In the genomic region with DNA sequence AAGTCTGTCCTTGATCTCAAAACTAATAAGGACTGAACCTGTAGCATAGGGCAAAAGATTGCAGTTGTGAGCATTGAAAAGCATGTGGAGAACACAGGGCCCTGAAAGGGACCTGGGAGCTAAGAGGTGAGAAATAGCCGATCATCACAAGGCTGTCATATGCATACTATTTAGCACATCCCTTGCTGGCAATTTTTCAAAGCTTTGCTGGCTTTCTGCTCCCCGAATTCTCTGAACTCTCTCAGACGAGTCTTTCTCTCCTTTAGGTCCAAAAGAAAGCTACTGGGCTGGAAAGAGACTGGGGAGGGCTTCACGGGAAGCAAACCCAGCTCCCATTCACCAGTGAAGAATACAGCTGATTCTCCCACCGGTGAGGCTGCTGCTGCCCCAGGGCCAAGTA, we compare ENCODE assay signal across 10 mouse cellular contexts. TPM values are rescaled to one million over a fixed set of nuclear protein-coding genes. Genes with fewer than 3 reads are reported as not detected.
DNase-seq lines count a peak whose midpoint lies in the region; ATAC-seq and TF ChIP-seq lines count a peak whose summit lies in the region.
"Had no signal": no experiment of that assay in that cellular context is flagged by ENCODE, and none has a peak within 500 bp of the region (broad histone marks: within the 10 kb centered on the region; RNA-seq: fewer than 3 reads in every experiment).

No protein-coding gene starts in this region.

- peak overlapping the region; percentile 44; the same call in 1 of the 2 replicates for H3K27ac ChIP-seq in stomach, embryonic 14.5 days (ENCODE audit: low read length)
- H3K27ac ChIP-seq in stomach, postnatal 0 days (replicated peaks): no peak overlapping the region
- peak overlapping the region; percentile 86 for H3K27ac ChIP-seq in hindbrain, embryonic 11.5 days (ENCODE audit: low read depth, low read length)
- H3K27ac ChIP-seq in midbrain, embryonic 11.5 days (ENCODE audit: low read depth, low read length): peak overlapping the region; percentile 90
- H3K27ac ChIP-seq: kidney, postnatal 0 days had no signal

- H3K9ac ChIP-seq in stomach, embryonic 14.5 days (replicated peaks; ENCODE audit: low read depth, low read length): no peak overlapping the region
- H3K9ac ChIP-seq in stomach, postnatal 0 days (ENCODE audit: low read length): no peak overlapping the region
- no peak overlapping the region for H3K9ac ChIP-seq in hindbrain, embryonic 11.5 days (ENCODE audit: low read depth, low read length)
- H3K9ac ChIP-seq in midbrain, embryonic 11.5 days (ENCODE audit: low read length): peak overlapping the region; percentile 30

- intact Hi-C loops in heart, postnatal 10 days (cut with DNase I): no loop called here

- 50% methylated on average over 5 of the region's 5 CpGs for WGBS in stomach, embryonic 14.5 days
- 41% methylated on average over 5 of the region's 5 CpGs for WGBS in stomach, postnatal 0 days
- WGBS in hindbrain, embryonic 11.5 days: 29% methylated on average over 5 of the region's 5 CpGs
- WGBS in midbrain, embryonic 11.5 days: 31% methylated on average over 5 of the region's 5 CpGs

- no peak for ATAC-seq in stomach, embryonic 14.5 days (ENCODE audit: insufficient number of reproducible peaks, insufficient read depth, low FRiP score, low read depth)
- no peak for ATAC-seq in stomach, postnatal 0 days (ENCODE audit: low FRiP score, low TSS enrichment)
- no peak for ATAC-seq in hindbrain, embryonic 11.5 days (ENCODE audit: low FRiP score)
- no peak for ATAC-seq in midbrain, embryonic 11.5 days (ENCODE audit: low FRiP score)
- ATAC-seq in monocyte, adult 5-6 weeks (replicated peaks; ENCODE audit: insufficient number of reproducible peaks, low FRiP score, low TSS enrichment, poor library complexity, severe bottlenecking): no peak

- H3K27me3 ChIP-seq in stomach, embryonic 14.5 days (ENCODE audit: control insufficient read depth, insufficient read depth, low read length): no peaks in the 10 kb centered on the region
- H3K27me3 ChIP-seq in stomach, postnatal 0 days (ENCODE audit: control insufficient read depth, insufficient read depth, low read length): no peaks in the 10 kb centered on the region
- H3K27me3 ChIP-seq in hindbrain, embryonic 11.5 days (ENCODE audit: control insufficient read depth, insufficient read depth, low read length): no peaks in the 10 kb centered on the region
- peaks cover 6% of the 10 kb centered on the region for H3K27me3 ChIP-seq in midbrain, embryonic 11.5 days (ENCODE audit: control insufficient read depth, insufficient read depth, low read length)

- DNase-seq in stomach, postnatal 0 days (ENCODE audit: low spot score): no peak
- no peak for DNase-seq in hindbrain, embryonic 11.5 days (ENCODE audit: low spot score)
- DNase-seq in midbrain, embryonic 11.5 days (ENCODE audit: low spot score, missing footprints): no peak
- DNase-seq in heart, postnatal 10 days: no peak
- DNase-seq in frontal cortex, postnatal 25 days (ENCODE audit: low spot score in 2 of 2): no peak
- DNase-seq: gastrocnemius, postnatal 25 days; right cerebral cortex, postnatal 25 days had no signal

- TF ChIP-seq EP300 in stomach, postnatal 0 days (optimal IDR thresholded peaks at IDR 0.05): no peak

- H3K4me2 ChIP-seq in stomach, embryonic 14.5 days (replicated peaks; ENCODE audit: low read depth, low read length): no peak overlapping the region
- H3K4me2 ChIP-seq in stomach, postnatal 0 days (replicated peaks; ENCODE audit: low read depth): no peak overlapping the region
- H3K4me2 ChIP-seq in hindbrain, embryonic 11.5 days (replicated peaks; ENCODE audit: low read depth, low read length): no peak overlapping the region
- H3K4me2 ChIP-seq in midbrain, embryonic 11.5 days: peak overlapping the region; percentile 9; the same call in 1 of the 2 replicates

- no peaks in the 10 kb centered on the region for H3K4me1 ChIP-seq in stomach, embryonic 14.5 days (ENCODE audit: control insufficient read depth, insufficient read depth, low read length)
- H3K4me1 ChIP-seq in stomach, postnatal 0 days (replicated peaks; ENCODE audit: control insufficient read depth, insufficient read depth): no peaks in the 10 kb centered on the region
- H3K4me1 ChIP-seq in hindbrain, embryonic 11.5 days (replicated peaks; ENCODE audit: control insufficient read depth, insufficient read depth, low read length): no peaks in the 10 kb centered on the region
- peaks cover 15% of the 10 kb centered on the region for H3K4me1 ChIP-seq in midbrain, embryonic 11.5 days (ENCODE audit: control insufficient read depth, insufficient read depth, low read length)

- no peaks in the 10 kb centered on the region; the same call in 1 of the 2 replicates for H3K36me3 ChIP-seq in stomach, embryonic 14.5 days (ENCODE audit: control insufficient read depth, insufficient read depth, low read length)
- H3K36me3 ChIP-seq in stomach, postnatal 0 days (ENCODE audit: control insufficient read depth, insufficient read depth, low read length): no peaks in the 10 kb centered on the region
- H3K36me3 ChIP-seq in hindbrain, embryonic 11.5 days (ENCODE audit: control insufficient read depth, insufficient read depth, low read length): no peaks in the 10 kb centered on the region
- no peaks in the 10 kb centered on the region for H3K36me3 ChIP-seq in midbrain, embryonic 11.5 days (ENCODE audit: control insufficient read depth, insufficient read depth, low read length)

- no peak overlapping the region for H3K4me3 ChIP-seq in stomach, embryonic 14.5 days (ENCODE audit: low read depth, low read length)
- no peak overlapping the region for H3K4me3 ChIP-seq in stomach, postnatal 0 days (ENCODE audit: low read depth, low read length)
- no peak overlapping the region for H3K4me3 ChIP-seq in hindbrain, embryonic 11.5 days (ENCODE audit: low read depth, low read length)
- no peak overlapping the region for H3K4me3 ChIP-seq in midbrain, embryonic 11.5 days (ENCODE audit: low read depth, low read length)

- TF ChIP-seq CTCF in stomach, postnatal 0 days (IDR thresholded peaks at IDR 0.05; ENCODE audit: low read depth): no peak

- H3K9me3 ChIP-seq in stomach, embryonic 14.5 days (ENCODE audit: control insufficient read depth, low read depth, low read length): no peaks in the 10 kb centered on the region
- no peaks in the 10 kb centered on the region for H3K9me3 ChIP-seq in stomach, postnatal 0 days (ENCODE audit: control insufficient read depth, low read length)
- no peaks in the 10 kb centered on the region for H3K9me3 ChIP-seq in hindbrain, embryonic 11.5 days (ENCODE audit: control insufficient read depth, low read length)
- no peaks in the 10 kb centered on the region for H3K9me3 ChIP-seq in midbrain, embryonic 11.5 days (ENCODE audit: control insufficient read depth, low read length)

RNA-seq across cellular contexts. Expression of a gene that starts 11.2 kb away (rescaled TPM):
- polyA plus RNA-seq in stomach, embryonic 14.5 days (2014; fragmentation: Nextera tagmentation; extraction: Ambion mirVana): 1.6 and 2.9 TPM in 2 replicates
- polyA plus RNA-seq in stomach, postnatal 0 days (2015; fragmentation: Nextera tagmentation; extraction: Ambion mirVana): 0.56 and 0.64 TPM in 2 replicates
- 3.7 and 4.0 TPM in 2 replicates for polyA plus RNA-seq in hindbrain, embryonic 11.5 days (2014; fragmentation: Nextera tagmentation; extraction: Ambion mirVana)
- 3.2 and 3.5 TPM in 2 replicates for polyA plus RNA-seq in midbrain, embryonic 11.5 days (2014; fragmentation: Nextera tagmentation; extraction: Ambion mirVana)
- 1.6 to 3.7 TPM (median 2.1 TPM) in 3 replicates for total RNA-seq in monocyte, adult 5-6 weeks (2017)
- total RNA-seq in heart, postnatal 10 days (2021): 1 to 10 TPM; 2.1 to 2.8 TPM

RNA-seq across cellular contexts. Expression of a gene that starts 36.9 kb away (rescaled TPM):
- polyA plus RNA-seq in stomach, embryonic 14.5 days (2014; fragmentation: Nextera tagmentation; extraction: Ambion mirVana): 74.4 and 86.4 TPM in 2 replicates
- 48.2 and 61.7 TPM in 2 replicates for polyA plus RNA-seq in stomach, postnatal 0 days (2015; fragmentation: Nextera tagmentation; extraction: Ambion mirVana)
- polyA plus RNA-seq in hindbrain, embryonic 11.5 days (2014; fragmentation: Nextera tagmentation; extraction: Ambion mirVana): 70.7 and 81.7 TPM in 2 replicates
- polyA plus RNA-seq in midbrain, embryonic 11.5 days (2014; fragmentation: Nextera tagmentation; extraction: Ambion mirVana): 70.8 and 78.5 TPM in 2 replicates
- total RNA-seq in monocyte, adult 5-6 weeks (2017): 130 to 161 TPM (median 131 TPM) in 3 replicates
- total RNA-seq in heart, postnatal 10 days (2021): 10 to 100 TPM; 18.8 to 33.1 TPM
